In genomic region chr5:140263754-140264749, GRCm38 (mm10) we compare ENCODE assay signal across 9 mouse cellular contexts. TPM values are rescaled to one million over a fixed set of nuclear protein-coding genes. Genes with fewer than 3 reads are reported as not detected.
DNase-seq lines count a peak whose midpoint lies in the region; ATAC-seq lines count a peak whose summit lies in the region.
"Had no signal": no experiment of that assay in that cellular context is flagged by ENCODE, and none has a peak within 500 bp of the region (broad histone marks: within the 10 kb centered on the region; RNA-seq: fewer than 3 reads in every experiment).

No protein-coding gene starts in this region.

- WGBS in liver, embryonic 16.5 days (ENCODE audit: insufficient replicate concordance), result 81% methylated on average over 30 of the region's 30 CpGs
- WGBS in liver, embryonic 11.5 days, result 85% methylated on average over 30 of the region's 30 CpGs
- 20% methylated on average over 30 of the region's 30 CpGs for WGBS in forebrain, embryonic 16.5 days

- H3K27me3 ChIP-seq in liver, embryonic 16.5 days (ENCODE audit: control insufficient read depth, insufficient read depth, low read depth, low read length), result no peaks in the 10 kb centered on the region
- H3K27me3 ChIP-seq in liver, embryonic 11.5 days (replicated peaks; ENCODE audit: control insufficient read depth, insufficient read depth, low read length), result no peaks in the 10 kb centered on the region
- H3K27me3 ChIP-seq in forebrain, embryonic 16.5 days (replicated peaks; ENCODE audit: control insufficient read depth, insufficient read depth, low read length), result no peaks in the 10 kb centered on the region
- H3K27me3 ChIP-seq: Patski had no signal

- no peaks in the 10 kb centered on the region; the same call in 1 of the 2 replicates for H3K4me1 ChIP-seq in liver, embryonic 16.5 days (ENCODE audit: control insufficient read depth, low read depth, low read length)
- no peaks in the 10 kb centered on the region for H3K4me1 ChIP-seq in liver, embryonic 11.5 days (replicated peaks; ENCODE audit: control insufficient read depth, insufficient read depth, low read length)
- H3K4me1 ChIP-seq in forebrain, embryonic 16.5 days (replicated peaks; ENCODE audit: control insufficient read depth, insufficient read depth, low read length), result peaks cover 20% of the 10 kb centered on the region

- H3K27ac ChIP-seq in liver, embryonic 16.5 days (ENCODE audit: low read length), result 0 out of 2 replicates have a peak overlapping the region, but pooled peaks have one; percentile 4
- no peak overlapping the region for H3K27ac ChIP-seq in liver, embryonic 11.5 days (ENCODE audit: low read depth, low read length)
- H3K27ac ChIP-seq in forebrain, embryonic 16.5 days (ENCODE audit: low read length), result peak overlapping the region; percentile 75

- H3K36me3 ChIP-seq in liver, embryonic 16.5 days (ENCODE audit: control insufficient read depth, insufficient read depth), result no peaks in the 10 kb centered on the region
- peaks cover 2% of the 10 kb centered on the region; the same call in 1 of the 2 replicates for H3K36me3 ChIP-seq in liver, embryonic 11.5 days (ENCODE audit: control insufficient read depth, insufficient read depth, low read length)
- H3K36me3 ChIP-seq in forebrain, embryonic 16.5 days (ENCODE audit: control insufficient read depth, insufficient read depth), result no peaks in the 10 kb centered on the region

- no peak for ATAC-seq in liver, embryonic 16.5 days (ENCODE audit: low read depth)
- ATAC-seq in liver, embryonic 11.5 days (replicated peaks; ENCODE audit: low FRiP score), result no peak
- peak; percentile 92 for ATAC-seq in forebrain, embryonic 16.5 days
- no peak for ATAC-seq in cerebellum, adult (ENCODE audit: insufficient number of reproducible peaks, low FRiP score, low TSS enrichment)
- ATAC-seq: Patski had no signal

- no peak overlapping the region for H3K4me2 ChIP-seq in liver, embryonic 16.5 days (ENCODE audit: low read depth, low read length)
- H3K4me2 ChIP-seq in liver, embryonic 11.5 days, result no peak overlapping the region
- peak overlapping the region; percentile 6; the same call in 1 of the 2 replicates for H3K4me2 ChIP-seq in forebrain, embryonic 16.5 days (ENCODE audit: low read length)

- no peak for DNase-seq in liver, embryonic 11.5 days (ENCODE audit: low spot score)
- DNase-seq in layer of hippocampus, adult 9-11 months, result peak; percentile 77
- peak; percentile 79 for DNase-seq in retina, postnatal 1 day
- no peak for DNase-seq in kidney, adult 11 months
- no peak for DNase-seq in adrenal gland, postnatal 10 days

- no peak overlapping the region for H3K9ac ChIP-seq in liver, embryonic 16.5 days (ENCODE audit: low read depth, low read length)
- H3K9ac ChIP-seq in liver, embryonic 11.5 days (ENCODE audit: low read depth, low read length), result no peak overlapping the region
- peak overlapping the region; percentile 36 for H3K9ac ChIP-seq in forebrain, embryonic 16.5 days (replicated peaks; ENCODE audit: low read depth, low read length)

- H3K9me3 ChIP-seq in liver, embryonic 16.5 days (replicated peaks; ENCODE audit: control insufficient read depth, low read length), result no peaks in the 10 kb centered on the region
- H3K9me3 ChIP-seq in liver, embryonic 11.5 days (ENCODE audit: control insufficient read depth, low read length), result no peaks in the 10 kb centered on the region
- no peaks in the 10 kb centered on the region for H3K9me3 ChIP-seq in forebrain, embryonic 16.5 days (ENCODE audit: control insufficient read depth, low read length)

- no peak overlapping the region for H3K4me3 ChIP-seq in liver, embryonic 16.5 days (ENCODE audit: low read depth, low read length)
- H3K4me3 ChIP-seq in liver, embryonic 11.5 days (ENCODE audit: low read depth, low read length), result no peak overlapping the region
- no peak overlapping the region for H3K4me3 ChIP-seq in forebrain, embryonic 16.5 days (replicated peaks; ENCODE audit: low read length)

RNA-seq across cellular contexts. Expression of gene Mad1l1, which starts 57.3 kb away (rescaled TPM):
- 18.5 and 19.3 TPM in 2 replicates for polyA plus RNA-seq in liver, embryonic 16.5 days (2015; fragmentation: Nextera tagmentation; extraction: Ambion mirVana)
- 43.0 and 43.4 TPM in 2 replicates for polyA plus RNA-seq in liver, embryonic 11.5 days (2014; fragmentation: Nextera tagmentation; extraction: Ambion mirVana)
- polyA plus RNA-seq in forebrain, embryonic 16.5 days (2015; fragmentation: Nextera tagmentation; extraction: Ambion mirVana), result 33.4 and 36.5 TPM in 2 replicates
- 10 to 100 TPM; 20.3 to 22.3 TPM for total RNA-seq in adrenal gland, postnatal 10 days (2021)

RNA-seq across cellular contexts. Expression of gene Nudt1, which starts 57.4 kb away (rescaled TPM):
- 19.0 and 20.7 TPM in 2 replicates for polyA plus RNA-seq in liver, embryonic 16.5 days (2015; fragmentation: Nextera tagmentation; extraction: Ambion mirVana)
- 58.3 and 62.3 TPM in 2 replicates for polyA plus RNA-seq in liver, embryonic 11.5 days (2014; fragmentation: Nextera tagmentation; extraction: Ambion mirVana)
- polyA plus RNA-seq in forebrain, embryonic 16.5 days (2015; fragmentation: Nextera tagmentation; extraction: Ambion mirVana), result 18.6 and 19.8 TPM in 2 replicates
- 10 to 100 TPM; 19.8 to 26.8 TPM for total RNA-seq in adrenal gland, postnatal 10 days (2021)

Comparison
In these comparisons a context has a peak if more than half of its experiments do, and no peak if none do; other contexts are left out.
1. DNase-seq: peak in layer of hippocampus, adult 9-11 months (single experiment) and retina, postnatal 1 day (single experiment); none in liver, embryonic 11.5 days (single experiment), kidney, adult 11 months (single experiment) and adrenal gland, postnatal 10 days (single experiment).